Mouse (Mus musculus) midbrain, embryonic 13.5 days (tissue): ENCODE results near the gene Vps45. TPM values are rescaled to one million over a fixed set of nuclear protein-coding genes. Genes with fewer than 3 reads are reported as not detected.

Experiments used
- ATAC-seq: fragments of 200-750 bp; cut with Nextera tagmentation; 2 replicates; pipeline ENCODE4 v1.8.0; 2017; ENCODE audit warnings: mild to moderate bottlenecking, moderate TSS enrichment, moderate library complexity
- H3K27ac ChIP-seq: fragments of 300-500 bp; sonication (generic); 2 replicates; pipeline ENCODE4 v1.5.1; 2015; ENCODE audit warnings: inconsistent platforms, mild to moderate bottlenecking, moderate library complexity
- H3K27me3 ChIP-seq: fragments of 300-500 bp; sonication (generic); 2 replicates; pipeline ENCODE4 v1.6.1; 2015; ENCODE audit warnings: mild to moderate bottlenecking, inconsistent platforms
- H3K36me3 ChIP-seq: fragments of 300-500 bp; sonication (generic); 2 replicates; pipeline ENCODE4 v1.6.1; 2015; ENCODE audit warnings: mild to moderate bottlenecking, inconsistent platforms
- H3K4me1 ChIP-seq: fragments of 300-500 bp; sonication (generic); replicated peaks from 2 replicates; pipeline ENCODE4 v1.6.1; 2015; ENCODE audit warnings: inconsistent platforms
- H3K4me2 ChIP-seq: fragments of 300-500 bp; sonication (generic); replicated peaks from 2 replicates; pipeline ENCODE4 v1.6.1; 2015; ENCODE audit warnings: moderate library complexity, mild to moderate bottlenecking, inconsistent platforms
- H3K4me3 ChIP-seq: fragments of 300-500 bp; sonication (generic); replicated peaks from 2 replicates; pipeline ENCODE4 v1.5.1; 2015; ENCODE audit warnings: mild to moderate bottlenecking, inconsistent platforms
- H3K9ac ChIP-seq: fragments of 300-500 bp; sonication (generic); replicated peaks from 2 replicates; pipeline ENCODE4 v1.6.1; 2015; ENCODE audit warnings: mild to moderate bottlenecking, inconsistent platforms
- H3K9me3 ChIP-seq: fragments of 300-500 bp; sonication (generic); 2 replicates; pipeline ENCODE4 v1.6.1; 2016; ENCODE audit warnings: mild to moderate bottlenecking, inconsistent platforms
- WGBS: fragments of 180-500 bp; shearing (Covaris S2); methylation state at CpG from one replicate; pipeline ENCODE4 v1.1.7; 2015; 5-methylcytosine and 5-hydroxymethylcytosine counted together
- polyA plus RNA-seq: library from polyadenylated mRNA; unstranded; fragments of >200 nt; fragmentation: Nextera tagmentation; extraction: Ambion mirVana; gene quantifications from 2 replicates; pipeline ENCODE4 v1.2.1, GENCODE M21; 2015

Gene Vps45
- 63.7 and 67.4 TPM in 2 replicates for polyA plus RNA-seq

DNA sequence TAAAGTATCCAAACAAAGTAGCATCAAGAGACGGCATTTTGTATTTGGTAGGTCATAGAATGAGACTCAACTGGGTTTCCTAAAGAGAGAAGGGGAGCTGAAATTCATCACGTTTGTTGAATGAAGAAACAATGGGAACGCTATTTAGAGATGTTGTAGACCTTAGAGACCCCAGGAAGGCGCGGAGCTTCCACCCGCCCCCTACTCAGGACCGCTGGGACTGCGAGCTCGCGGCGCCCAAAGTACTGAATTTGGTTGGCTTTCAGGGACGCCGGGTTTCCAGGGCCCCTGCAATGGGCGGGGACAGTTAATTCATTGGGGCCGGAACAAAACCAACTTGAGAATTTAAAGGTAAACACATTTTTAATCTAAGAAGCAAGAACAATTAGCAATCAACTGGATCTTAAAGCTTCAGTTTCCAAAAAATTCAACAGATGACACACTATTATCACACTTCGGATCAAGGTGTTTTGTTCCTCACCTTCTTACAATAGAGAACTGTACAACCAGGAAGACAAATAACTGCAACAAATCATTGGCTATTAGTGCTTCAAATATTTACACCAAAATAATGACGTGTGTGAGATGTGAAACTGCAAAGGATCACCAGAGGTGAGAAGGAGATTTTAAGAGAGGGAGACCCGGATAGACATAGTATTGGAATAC lies at the start of gene Vps45:
Gene Vps45 (minus strand): TSS at position 236 of the 666 bp plus-strand sequence.
- ATAC-seq: peak; percentile 82
- peaks cover 5% of the 10 kb centered on the region for H3K36me3 ChIP-seq
- H3K27me3 ChIP-seq: no peaks in the 10 kb centered on the region
- peak within 1 kb of the TSS; percentile 60 for H3K4me3 ChIP-seq
- peak within 1 kb of the TSS; percentile 85 for H3K27ac ChIP-seq
- peak within 1 kb of the TSS; percentile 83 for H3K4me2 ChIP-seq
- no peaks in the 10 kb centered on the region for H3K9me3 ChIP-seq
- 1% methylated on average over 18 of the region's 18 CpGs for WGBS
- H3K9ac ChIP-seq: peak within 1 kb of the TSS; percentile 63
- H3K4me1 ChIP-seq: peaks cover 17% of the 10 kb centered on the region

DNA sequence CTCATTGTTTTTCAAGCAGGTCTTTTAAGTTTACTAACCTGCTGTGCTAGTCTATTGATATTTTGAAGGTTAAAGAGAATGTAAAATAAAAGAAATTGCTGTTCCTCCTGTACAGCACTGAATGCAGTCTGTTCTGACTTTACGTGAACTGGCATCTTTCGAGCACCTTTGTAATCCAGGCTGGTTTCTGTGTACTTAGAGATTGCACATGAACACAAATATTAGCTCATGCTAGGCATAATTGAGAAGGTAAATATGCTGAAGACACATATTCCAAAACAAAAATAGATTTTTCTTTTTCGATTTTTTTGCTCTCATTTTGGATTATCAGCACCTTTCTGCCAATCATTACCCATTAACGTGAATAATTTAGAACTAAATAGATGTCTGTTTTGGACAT lies 47.9 kb upstream of the Vps45 start:
- H3K4me1 ChIP-seq: peaks cover 36% of the 10 kb centered on the region
- H3K27ac ChIP-seq: no peak overlapping the region
- no peaks in the 10 kb centered on the region; the same call in 1 of the 2 replicates for H3K27me3 ChIP-seq
- no peak for ATAC-seq
- WGBS: 86% methylated on average over 4 of the region's 4 CpGs
- H3K9ac ChIP-seq: no peak overlapping the region
- no peak overlapping the region for H3K4me3 ChIP-seq
- no peak overlapping the region for H3K4me2 ChIP-seq
- H3K36me3 ChIP-seq: no peaks in the 10 kb centered on the region
- no peaks in the 10 kb centered on the region for H3K9me3 ChIP-seq

DNA sequence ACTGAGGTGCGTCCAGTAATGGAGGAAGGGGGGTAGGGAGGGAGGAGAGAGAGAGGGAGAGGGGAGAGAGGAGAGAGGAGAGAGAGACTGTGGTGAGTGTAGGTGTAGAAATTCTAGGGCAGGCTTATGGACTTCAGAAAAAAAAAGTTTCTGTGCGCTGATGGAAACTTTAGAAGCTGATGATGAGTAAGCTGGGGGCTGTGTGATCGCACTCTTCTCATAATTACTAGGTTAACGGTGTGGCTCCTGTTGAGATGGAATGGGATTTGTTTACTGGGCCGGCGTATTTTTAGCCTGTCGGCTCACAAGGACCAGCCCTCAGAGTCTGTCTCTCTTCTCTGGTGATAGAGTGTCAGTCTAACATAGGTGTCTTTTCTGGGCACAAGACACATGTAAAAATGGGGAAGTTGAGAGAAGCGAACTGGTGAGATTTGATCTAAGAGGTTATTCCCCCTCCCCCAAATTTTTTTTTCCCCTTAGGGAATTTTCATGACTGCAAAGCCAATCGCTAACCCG lies 47.0 kb upstream of the Vps45 start:
- Histone ChIP-seq H3K36me3 (no peaks in the 10 kb centered on the region), H3K4me2 (peak overlapping the region; percentile 87), H3K27me3 (no peaks in the 10 kb centered on the region; the same call in 1 of the 2 replicates), H3K4me3 (peak overlapping the region; percentile 85), H3K9me3 (no peaks in the 10 kb centered on the region), H3K9ac (peak overlapping the region; percentile 90), H3K4me1 (peaks cover 36% of the 10 kb centered on the region), H3K27ac (no peak overlapping the region)
- 11% methylated on average over 10 of the region's 10 CpGs for WGBS
- no peak for ATAC-seq

DNA sequence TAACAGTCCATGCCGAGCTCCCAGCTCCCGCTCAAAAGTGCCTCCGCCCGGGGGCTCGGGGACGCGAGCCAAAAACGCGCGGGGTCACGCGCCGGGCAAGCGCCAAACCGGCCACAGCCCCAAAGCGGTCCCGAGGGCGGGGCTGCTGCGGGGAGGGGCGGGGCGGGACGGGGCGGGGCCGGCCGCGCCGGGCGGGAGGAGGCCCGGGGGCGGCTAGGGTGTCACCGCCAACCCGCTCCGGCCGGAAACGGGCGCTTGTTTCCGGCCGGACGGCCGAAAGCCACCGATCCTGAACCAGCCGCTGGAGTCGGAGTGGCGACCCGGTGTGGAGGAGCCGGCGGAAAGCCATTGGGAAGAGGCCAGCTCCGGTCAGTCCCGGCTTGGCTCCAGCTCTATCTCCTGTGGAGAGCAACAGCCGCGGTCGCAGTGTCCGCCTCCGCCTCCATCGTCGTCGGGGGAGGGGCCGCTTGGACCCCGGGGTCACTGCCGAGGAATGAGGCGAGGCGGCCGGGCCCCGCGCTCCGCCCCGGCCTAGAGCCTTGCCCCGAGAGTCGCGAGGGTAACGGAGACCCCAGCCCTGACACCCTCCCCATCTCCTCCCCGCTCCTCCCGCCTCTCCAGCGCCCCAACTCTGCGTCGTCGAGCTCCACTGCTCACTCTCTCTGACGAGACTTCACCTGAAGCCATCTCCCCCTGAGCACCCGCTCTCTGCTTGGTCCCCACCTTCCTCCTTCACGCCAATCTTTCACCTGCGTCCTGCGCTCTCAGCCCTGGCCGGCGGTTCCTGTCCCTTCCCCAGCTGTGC lies 46.2 kb upstream of the Vps45 start, which contains the start of gene Otud7b:
Gene Otud7b (plus strand): TSS at position 267 of the 805 bp plus-strand sequence.
- Histone ChIP-seq H3K27me3 (no peaks in the 10 kb centered on the region; the same call in 1 of the 2 replicates), H3K4me1 (peaks cover 36% of the 10 kb centered on the region), H3K9me3 (no peaks in the 10 kb centered on the region), H3K4me3 (peak within 1 kb of the TSS; percentile 85), H3K4me2 (peak within 1 kb of the TSS; percentile 87), H3K27ac (peak within 1 kb of the TSS; percentile 79), H3K36me3 (no peaks in the 10 kb centered on the region), H3K9ac (peak within 1 kb of the TSS; percentile 90)
- peak; percentile 93 for ATAC-seq
- under 1% methylated on average over 84 of the region's 84 CpGs for WGBS

DNA sequence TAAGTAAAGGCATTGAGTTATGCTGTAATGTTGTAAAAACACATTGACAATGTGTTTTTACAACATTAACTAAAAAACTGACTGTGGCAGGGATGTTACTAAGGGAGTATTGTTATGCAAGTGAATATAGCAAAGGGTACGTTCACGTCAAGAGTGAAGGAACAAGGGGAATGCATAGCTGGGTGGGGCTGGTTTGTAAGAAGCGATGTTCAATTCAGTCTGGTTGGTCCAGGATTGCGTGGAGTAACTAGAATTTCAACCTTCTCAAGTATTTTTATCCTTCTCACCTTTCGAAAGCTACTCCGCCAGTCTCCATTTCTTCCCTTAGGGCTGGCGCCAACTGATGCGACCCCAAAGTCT lies 45.6 kb upstream of the Vps45 start:
- 5% methylated on average over 8 of the region's 8 CpGs for WGBS
- peak overlapping the region; percentile 87 for H3K4me2 ChIP-seq
- no peaks in the 10 kb centered on the region; the same call in 1 of the 2 replicates for H3K27me3 ChIP-seq
- peaks cover 36% of the 10 kb centered on the region for H3K4me1 ChIP-seq
- H3K9ac ChIP-seq: peak overlapping the region; percentile 90
- H3K4me3 ChIP-seq: peak overlapping the region; percentile 85
- H3K27ac ChIP-seq: peak overlapping the region; percentile 79; the same call in 1 of the 2 replicates
- no peaks in the 10 kb centered on the region for H3K36me3 ChIP-seq
- no peaks in the 10 kb centered on the region for H3K9me3 ChIP-seq
- ATAC-seq: no peak; the same call in 1 of the 2 replicates

DNA sequence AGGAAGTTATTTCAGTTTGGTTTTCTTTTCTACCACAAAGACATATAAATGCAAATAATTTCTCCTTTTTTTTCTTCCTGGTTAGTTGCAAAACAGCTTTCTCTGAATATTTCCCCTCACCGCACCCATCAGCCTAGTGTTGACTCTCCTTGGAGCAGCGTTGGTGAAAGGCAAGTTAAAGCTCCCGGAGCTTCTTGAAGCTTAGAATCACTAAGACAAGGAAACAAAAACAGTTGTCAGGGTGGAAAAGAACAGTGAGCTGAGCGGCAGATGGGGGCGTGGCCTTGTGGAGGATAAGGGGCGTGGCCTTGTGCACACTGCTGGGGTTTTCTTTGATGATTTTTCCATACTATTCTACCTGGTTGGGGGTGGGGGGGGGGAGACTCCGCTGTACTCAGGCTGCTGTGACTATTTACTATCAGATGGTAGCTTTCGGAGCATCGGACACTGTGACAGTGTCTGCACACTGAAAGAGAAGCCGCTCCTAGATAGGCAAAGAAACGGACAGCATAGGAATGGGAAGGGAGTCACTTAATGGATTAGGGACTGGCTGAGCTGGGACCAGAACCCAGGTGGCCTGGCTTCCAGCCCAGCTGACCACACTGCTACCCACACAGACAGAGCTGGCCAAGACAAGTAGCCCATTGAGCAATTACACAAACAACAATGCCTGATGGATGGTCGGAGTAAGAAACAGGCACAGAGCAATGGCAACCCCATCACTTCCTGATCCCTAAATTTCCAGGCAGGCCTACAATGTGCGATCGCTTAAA lies 44.0 kb upstream of the Vps45 start:
- peak overlapping the region; percentile 26 for H3K4me3 ChIP-seq
- no peaks in the 10 kb centered on the region; the same call in 1 of the 2 replicates for H3K27me3 ChIP-seq
- no peaks in the 10 kb centered on the region for H3K36me3 ChIP-seq
- no peak overlapping the region for H3K9ac ChIP-seq
- WGBS: 17% methylated on average over 14 of the region's 14 CpGs
- ATAC-seq: peak; percentile 27
- H3K9me3 ChIP-seq: no peaks in the 10 kb centered on the region
- peaks cover 36% of the 10 kb centered on the region for H3K4me1 ChIP-seq
- no peak overlapping the region for H3K27ac ChIP-seq
- H3K4me2 ChIP-seq: peak overlapping the region; percentile 49

DNA sequence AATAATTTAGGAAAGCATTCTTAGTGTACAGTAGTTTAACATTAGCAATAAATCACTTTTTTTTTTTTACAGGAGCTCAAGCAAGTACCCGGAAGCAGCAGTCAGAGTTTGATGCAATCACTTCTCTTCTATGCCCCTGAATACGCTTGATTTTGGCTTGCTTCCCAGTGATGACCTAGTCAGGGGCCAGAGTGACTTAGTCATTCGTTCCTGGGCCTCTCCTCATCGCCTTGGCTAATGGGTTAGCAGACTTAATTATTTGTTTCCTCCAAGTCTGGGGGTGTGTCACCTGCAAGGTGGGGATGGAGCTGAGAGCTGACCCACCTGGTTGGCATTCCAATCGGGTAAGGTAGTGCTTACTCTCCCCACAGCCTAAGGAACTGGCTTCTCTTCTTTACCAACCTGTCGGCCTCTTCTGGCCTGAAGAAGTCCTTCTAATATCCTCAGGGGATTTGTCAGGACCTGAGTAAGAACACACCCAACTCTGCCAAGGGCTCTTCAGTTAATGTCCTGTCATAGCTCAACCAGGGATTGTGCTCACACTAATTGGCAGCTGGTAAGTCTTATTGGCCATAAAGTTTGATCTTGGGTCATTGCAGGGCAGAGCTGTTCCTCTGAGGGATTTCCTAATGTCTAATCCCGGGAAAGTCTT lies 40.5 kb upstream of the Vps45 start:
- Histone ChIP-seq H3K9ac (no peak overlapping the region), H3K36me3 (no peaks in the 10 kb centered on the region), H3K27me3 (no peaks in the 10 kb centered on the region; the same call in 1 of the 2 replicates), H3K27ac (no peak overlapping the region), H3K4me1 (peaks cover 9% of the 10 kb centered on the region), H3K4me3 (no peak overlapping the region), H3K9me3 (no peaks in the 10 kb centered on the region), H3K4me2 (no peak overlapping the region)
- WGBS: 77% methylated on average over 7 of the region's 7 CpGs
- no peak for ATAC-seq

DNA sequence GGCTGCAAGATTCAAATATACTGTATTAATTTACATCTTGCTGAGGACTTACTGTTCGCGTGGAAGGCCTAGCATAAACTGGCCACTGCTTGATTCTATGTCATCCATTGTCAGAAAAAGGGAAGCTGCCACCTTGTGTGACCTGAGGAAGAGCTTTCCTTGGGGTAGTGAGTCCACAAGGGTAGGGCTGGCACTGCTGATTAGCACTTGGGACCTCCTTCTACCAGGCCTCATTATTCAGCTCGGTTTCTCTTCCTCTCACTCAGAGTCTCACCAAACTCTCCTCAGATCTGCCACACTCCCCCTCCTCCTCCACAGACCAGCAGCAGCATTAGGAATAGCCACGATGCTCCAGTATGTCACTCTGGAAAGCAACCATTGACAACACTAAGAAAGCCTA lies 39.9 kb upstream of the Vps45 start:
- Histone ChIP-seq H3K4me1 (peaks cover 7% of the 10 kb centered on the region), H3K9ac (no peak overlapping the region), H3K9me3 (no peaks in the 10 kb centered on the region), H3K4me3 (no peak overlapping the region), H3K4me2 (no peak overlapping the region), H3K27me3 (no peaks in the 10 kb centered on the region; the same call in 1 of the 2 replicates), H3K36me3 (no peaks in the 10 kb centered on the region), H3K27ac (no peak overlapping the region)
- no peak for ATAC-seq
- WGBS: 78% methylated on average over 4 of the region's 4 CpGs

DNA sequence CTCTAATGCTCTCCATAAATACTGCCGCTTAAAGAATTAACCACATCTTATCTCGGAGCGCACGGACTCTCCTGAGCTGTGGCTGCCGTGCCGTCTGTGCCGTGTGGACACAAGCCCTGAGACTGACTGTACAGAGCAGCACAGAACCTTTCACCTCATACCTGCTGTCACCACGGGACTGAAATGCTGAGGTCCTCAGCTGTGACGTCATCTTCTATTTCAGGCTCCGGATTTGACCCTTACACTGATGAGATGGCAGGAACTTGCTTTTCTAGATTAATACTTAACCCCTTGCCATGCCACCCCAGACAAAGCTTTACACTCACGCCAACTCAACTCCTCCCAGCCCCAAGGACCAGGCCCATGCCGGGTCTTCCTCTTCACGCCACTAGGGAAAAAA lies 35.9 kb upstream of the Vps45 start:
- no peak for ATAC-seq
- Histone ChIP-seq H3K4me1 (no peaks in the 10 kb centered on the region), H3K9ac (no peak overlapping the region), H3K9me3 (no peaks in the 10 kb centered on the region), H3K4me3 (no peak overlapping the region), H3K27ac (no peak overlapping the region), H3K36me3 (no peaks in the 10 kb centered on the region), H3K4me2 (no peak overlapping the region), H3K27me3 (no peaks in the 10 kb centered on the region)
- 89% methylated on average over 13 of the region's 13 CpGs for WGBS

DNA sequence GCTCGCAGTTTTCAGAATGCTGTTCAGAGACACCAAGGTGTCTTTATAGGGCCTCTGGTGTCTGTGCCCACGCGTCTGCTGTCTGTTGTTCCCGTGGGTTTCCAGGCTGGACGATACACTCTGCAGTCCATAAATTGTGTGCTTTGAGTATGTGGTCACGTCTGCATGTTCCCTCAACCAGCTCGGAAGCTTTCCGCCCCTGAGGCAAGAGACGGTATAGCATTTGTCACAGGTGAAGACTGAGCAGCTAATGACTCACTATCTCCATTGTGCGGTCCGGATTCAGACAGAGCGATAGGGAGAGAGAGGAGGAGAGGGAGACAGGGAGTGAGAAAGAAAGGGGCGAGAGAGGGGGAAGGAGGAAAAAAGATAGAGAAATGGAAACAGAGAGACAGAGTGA lies 35.2 kb upstream of the Vps45 start:
- H3K27ac ChIP-seq: no peak overlapping the region
- no peak overlapping the region for H3K9ac ChIP-seq
- no peaks in the 10 kb centered on the region for H3K36me3 ChIP-seq
- H3K9me3 ChIP-seq: no peaks in the 10 kb centered on the region
- no peaks in the 10 kb centered on the region for H3K27me3 ChIP-seq
- WGBS: 77% methylated on average over 13 of the region's 13 CpGs
- H3K4me3 ChIP-seq: no peak overlapping the region
- H3K4me2 ChIP-seq: no peak overlapping the region
- ATAC-seq: no peak
- H3K4me1 ChIP-seq: no peaks in the 10 kb centered on the region

DNA sequence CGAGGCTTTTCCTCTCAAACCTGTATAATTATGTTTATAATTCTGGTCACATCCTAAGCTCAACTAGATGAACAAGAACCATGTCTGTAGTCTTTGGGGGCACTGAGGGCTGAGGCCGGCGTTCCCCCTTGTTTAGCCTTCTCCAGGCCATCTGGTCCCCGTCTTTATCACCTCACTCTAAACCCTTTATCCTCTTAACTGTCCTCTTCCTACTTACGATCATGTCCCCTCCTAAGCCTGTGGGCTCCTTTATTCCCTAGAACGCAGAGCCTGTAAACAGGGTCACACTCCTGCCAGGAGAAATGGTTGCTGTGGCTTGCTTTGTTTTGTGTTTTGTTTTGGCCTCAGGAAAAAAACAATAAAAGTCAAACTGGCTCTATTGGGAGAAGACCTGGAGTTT lies 33.7 kb upstream of the Vps45 start:
- Histone ChIP-seq H3K27ac (no peak overlapping the region), H3K4me3 (no peak overlapping the region), H3K9me3 (no peaks in the 10 kb centered on the region), H3K9ac (no peak overlapping the region), H3K4me2 (no peak overlapping the region), H3K36me3 (no peaks in the 10 kb centered on the region), H3K27me3 (no peaks in the 10 kb centered on the region), H3K4me1 (no peaks in the 10 kb centered on the region)
- WGBS: 44% methylated on average over 6 of the region's 6 CpGs
- no peak for ATAC-seq
